Mouse (Mus musculus) left cerebral cortex, adult 11 months (tissue): ENCODE measurements around the gene Coch.
"Not testable (repeated sequence)": the region's sequence is repeated elsewhere in the genome, so short reads cannot be mapped to it uniquely, and the experiment has no call there.

Source experiments
- DNase-seq: peaks from one replicate; pipeline ENCODE4 v3.0.0; 2022; ENCODE audit warnings: low spot score

Gene Coch

GRCm38 (mm10) chr12:51636689-51637470 is 43.7 kb downstream of the Coch start:
- DNase-seq = no peak

DNA sequence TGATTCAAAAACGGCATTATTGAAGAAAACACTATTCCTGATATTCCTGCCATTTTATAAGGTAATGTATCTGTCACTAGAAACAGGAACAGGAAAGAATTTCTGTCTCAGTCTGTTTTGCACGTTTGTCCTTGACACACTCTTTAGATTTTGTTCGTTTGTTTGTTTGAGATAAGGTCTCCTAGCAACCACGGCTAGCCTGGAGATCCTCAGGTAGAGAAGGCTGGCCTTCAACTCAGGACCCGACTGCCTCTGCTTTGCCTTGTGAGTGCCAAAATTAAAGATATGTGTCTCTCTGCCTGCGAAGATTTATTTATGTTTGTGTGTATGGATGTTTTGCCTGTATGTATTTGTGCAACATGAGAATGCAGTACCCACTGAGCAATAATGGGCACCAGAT is 48.7 kb downstream of the Coch start:
- no peak for DNase-seq

- not testable (repeated sequence) for DNase-seq
Measured at GRCm38 (mm10) chr12:51649401-51649800, 56.3 kb downstream of the Coch start.
